Mouse (Mus musculus) hindbrain, embryonic 14.5 days (tissue): ENCODE results near the gene Ttc7b. TPM values are rescaled to one million over a fixed set of nuclear protein-coding genes. Genes with fewer than 3 reads are reported as not detected.
A peak's percentile ranks its signal among the peaks of the same experiment; 100 is the strongest.

Experiments used
- ATAC-seq: fragments of 200-750 bp; cut with Nextera tagmentation; 2 replicates; pipeline ENCODE4 v1.8.0; 2017; ENCODE audit warnings: moderate number of reproducible peaks, mild to moderate bottlenecking, moderate TSS enrichment, moderate library complexity; ENCODE audit not compliant: low FRiP score
- DNase-seq: peaks from one replicate; pipeline ENCODE4 v3.0.0-alpha.2; 2015; ENCODE audit warnings: low spot score
- H3K27ac ChIP-seq: fragments of 300-500 bp; sonication (generic); 2 replicates; pipeline ENCODE4 v1.5.1; 2014; ENCODE audit warnings: mild to moderate bottlenecking, moderate library complexity
- H3K27me3 ChIP-seq: fragments of 300-500 bp; sonication (generic); 2 replicates; pipeline ENCODE4 v1.6.1; 2014; ENCODE audit warnings: mild to moderate bottlenecking, low read length, mixed read lengths; ENCODE audit not compliant: control insufficient read depth, insufficient read depth
- H3K36me3 ChIP-seq: fragments of 300-500 bp; sonication (generic); replicated peaks from 2 replicates; pipeline ENCODE4 v1.6.1; 2014; ENCODE audit not compliant: control insufficient read depth, insufficient read depth
- H3K4me1 ChIP-seq: fragments of 300-500 bp; sonication (generic); replicated peaks from 2 replicates; pipeline ENCODE4 v1.6.1; 2014; ENCODE audit warnings: antibody characterized with exemption, low read length, mixed read lengths; ENCODE audit not compliant: control insufficient read depth, insufficient read depth
- H3K4me2 ChIP-seq: fragments of 300-500 bp; sonication (generic); replicated peaks from 2 replicates; pipeline ENCODE4 v1.6.1; 2014; ENCODE audit warnings: mild to moderate bottlenecking, moderate library complexity
- H3K4me3 ChIP-seq: fragments of 300-500 bp; sonication (generic); replicated peaks from 2 replicates; pipeline ENCODE4 v1.5.1; 2014; ENCODE audit warnings: mild to moderate bottlenecking, low read length
- H3K9ac ChIP-seq: fragments of 300-500 bp; sonication (generic); 2 replicates; pipeline ENCODE4 v1.6.1; 2014
- H3K9me3 ChIP-seq: fragments of 300-500 bp; sonication (generic); 2 replicates; pipeline ENCODE4 v1.6.1; 2016; ENCODE audit warnings: low read length; ENCODE audit not compliant: control insufficient read depth
- WGBS: fragments of 180-500 bp; shearing (Covaris S2); extraction: QIAGEN DNeasy Blood & Tissue Kit; methylation state at CpG from one replicate; pipeline ENCODE4 v1.1.7; 2014; 5-methylcytosine and 5-hydroxymethylcytosine counted together
- polyA plus RNA-seq: library from polyadenylated mRNA; unstranded; fragments of >200 nt; fragmentation: Nextera tagmentation; extraction: Ambion mirVana; gene quantifications from 2 replicates; pipeline ENCODE4 v1.2.1, GENCODE M21; 2014

Gene Ttc7b
- polyA plus RNA-seq, 1 experiment from 2014 or later, result 12.4 TPM

DNA sequence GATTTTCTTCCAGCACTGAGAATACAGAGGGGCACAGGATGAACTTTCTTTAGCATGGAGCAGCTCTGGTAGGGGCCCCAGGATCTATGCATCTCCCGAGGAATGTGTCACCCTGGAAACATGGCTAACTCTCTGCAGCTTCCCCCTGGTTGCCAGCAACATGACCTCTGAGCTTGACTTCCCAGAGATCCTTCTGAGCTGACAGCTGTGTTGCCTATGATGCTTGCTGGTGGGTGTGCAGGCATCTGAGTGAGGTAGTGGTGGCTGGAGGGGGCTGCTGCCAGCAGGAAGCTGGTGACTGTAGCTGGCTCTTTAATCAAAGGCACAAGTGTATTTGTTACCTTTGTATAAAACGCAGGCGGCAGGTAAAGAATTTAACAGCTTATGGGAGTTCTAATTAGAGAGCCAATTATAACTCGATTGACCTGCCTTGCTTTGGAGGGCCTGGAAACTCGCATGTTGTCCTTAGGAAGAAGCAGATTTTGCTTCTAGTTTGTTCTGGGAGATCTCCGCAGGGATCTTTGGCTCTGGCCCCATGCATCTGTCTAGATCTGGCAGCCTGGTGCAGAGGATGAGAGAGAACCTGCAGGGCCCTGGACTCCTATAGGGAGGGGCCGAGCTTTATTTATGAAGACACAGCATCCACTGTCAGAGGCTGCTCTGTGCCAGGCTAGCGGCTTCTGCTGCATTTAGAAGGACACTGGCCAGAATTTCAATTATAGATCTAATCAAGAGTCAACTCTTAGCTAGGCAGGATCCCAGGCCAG, 205.3 kb downstream of the Ttc7b start:
- peaks cover 52% of the 10 kb centered on the region for H3K4me1 ChIP-seq
- no peak overlapping the region for H3K4me2 ChIP-seq
- peak overlapping the region; percentile 76 for H3K27ac ChIP-seq
- no peaks in the 10 kb centered on the region for H3K27me3 ChIP-seq
- H3K9me3 ChIP-seq, result no peaks in the 10 kb centered on the region
- ATAC-seq, result peak; percentile 62
- no peak overlapping the region for H3K4me3 ChIP-seq
- WGBS, result 43% methylated on average over 8 of the region's 8 CpGs
- no peak overlapping the region for H3K9ac ChIP-seq
- peaks cover 16% of the 10 kb centered on the region for H3K36me3 ChIP-seq
- peak; percentile 48 for DNase-seq

DNA sequence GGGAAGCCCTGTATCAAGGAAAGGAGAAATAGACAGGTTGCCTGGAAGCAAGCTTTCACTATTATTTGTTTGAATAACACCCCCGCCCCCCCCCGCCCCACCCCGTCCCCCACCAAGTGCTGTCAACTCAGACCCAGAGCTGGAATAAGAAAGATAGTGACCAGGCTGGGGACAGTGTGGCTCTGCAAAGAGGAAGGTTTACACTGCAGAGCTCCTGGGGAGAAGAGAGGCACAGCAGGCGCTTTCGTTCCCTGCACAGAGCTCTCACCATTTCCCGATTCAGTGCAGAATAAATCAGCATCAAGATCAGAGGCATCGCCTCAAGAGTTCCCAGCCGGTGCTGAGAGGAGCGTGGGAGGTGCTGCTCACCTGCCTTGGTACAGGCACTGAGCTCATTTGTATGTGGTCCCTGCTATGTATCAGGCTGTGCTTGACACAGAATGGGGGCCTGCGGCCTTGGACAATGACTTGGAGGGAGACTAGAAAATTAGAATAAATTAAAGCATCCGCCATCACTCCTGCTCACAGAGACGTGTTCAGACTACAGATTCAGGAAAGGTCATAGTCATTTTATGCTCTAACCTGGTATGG, 206.7 kb downstream of the Ttc7b start:
- Histone ChIP-seq H3K9ac (peak overlapping the region; percentile 28; the same call in 1 of the 2 replicates), H3K4me3 (no peak overlapping the region), H3K9me3 (no peaks in the 10 kb centered on the region), H3K27me3 (no peaks in the 10 kb centered on the region), H3K4me2 (no peak overlapping the region), H3K27ac (peak overlapping the region; percentile 76), H3K36me3 (peaks cover 2% of the 10 kb centered on the region; the same call in 1 of the 2 replicates), H3K4me1 (peaks cover 65% of the 10 kb centered on the region)
- 24% methylated on average over 12 of the region's 12 CpGs for WGBS
- peak; percentile 29; the same call in 1 of the 2 replicates for ATAC-seq
- DNase-seq, result no peak

GRCm38 (mm10) chr12:100313209-100313608, 207.4 kb downstream of the Ttc7b start:
- 50% methylated on average over 6 of the region's 6 CpGs for WGBS
- Histone ChIP-seq H3K4me3 (no peak overlapping the region), H3K9me3 (no peaks in the 10 kb centered on the region), H3K36me3 (no peaks in the 10 kb centered on the region), H3K4me1 (peaks cover 68% of the 10 kb centered on the region), H3K4me2 (no peak overlapping the region), H3K27me3 (no peaks in the 10 kb centered on the region), H3K9ac (0 out of 2 replicates have a peak overlapping the region, but pooled peaks have one; percentile 29), H3K27ac (peak overlapping the region; percentile 76)
- ATAC-seq (no peak), DNase-seq (no peak)

GRCm38 (mm10) chr12:100310471-100311392, 209.9 kb downstream of the Ttc7b start:
- Histone ChIP-seq H3K4me1 (peaks cover 70% of the 10 kb centered on the region), H3K9me3 (no peaks in the 10 kb centered on the region), H3K27me3 (no peaks in the 10 kb centered on the region), H3K36me3 (no peaks in the 10 kb centered on the region), H3K4me3 (no peak overlapping the region), H3K9ac (peak overlapping the region; percentile 10; the same call in 1 of the 2 replicates), H3K27ac (peak overlapping the region; percentile 5; the same call in 1 of the 2 replicates), H3K4me2 (no peak overlapping the region)
- DNase-seq (no peak), ATAC-seq (no peak)
- 58% methylated on average over 6 of the region's 6 CpGs for WGBS

GRCm38 (mm10) chr12:100309201-100309600, 211.4 kb downstream of the Ttc7b start:
- Histone ChIP-seq H3K36me3 (no peaks in the 10 kb centered on the region), H3K27me3 (no peaks in the 10 kb centered on the region), H3K9me3 (no peaks in the 10 kb centered on the region), H3K4me3 (no peak overlapping the region), H3K9ac (no peak overlapping the region), H3K4me2 (no peak overlapping the region), H3K4me1 (peaks cover 54% of the 10 kb centered on the region), H3K27ac (no peak overlapping the region; the same call in 1 of the 2 replicates)
- DNase-seq (no peak), ATAC-seq (no peak)
- WGBS, result 54% methylated on average over 4 of the region's 4 CpGs

GRCm38 (mm10) chr12:100307501-100308260, 212.9 kb downstream of the Ttc7b start:
- peak overlapping the region; percentile 26; the same call in 1 of the 2 replicates for H3K9ac ChIP-seq
- H3K27me3 ChIP-seq, result no peaks in the 10 kb centered on the region
- H3K4me1 ChIP-seq, result peaks cover 39% of the 10 kb centered on the region
- peak; percentile 28; the same call in 1 of the 2 replicates for ATAC-seq
- H3K27ac ChIP-seq, result peak overlapping the region; percentile 78
- no peak for DNase-seq
- H3K4me2 ChIP-seq, result no peak overlapping the region
- H3K36me3 ChIP-seq, result no peaks in the 10 kb centered on the region
- WGBS, result 26% methylated on average over 8 of the region's 8 CpGs
- no peaks in the 10 kb centered on the region for H3K9me3 ChIP-seq
- H3K4me3 ChIP-seq, result no peak overlapping the region

- 65% methylated on average over 1 of the region's 1 CpGs for WGBS
- Histone ChIP-seq H3K9ac (no peak overlapping the region), H3K27ac (no peak overlapping the region), H3K4me1 (peaks cover 34% of the 10 kb centered on the region), H3K4me3 (no peak overlapping the region), H3K9me3 (no peaks in the 10 kb centered on the region), H3K36me3 (no peaks in the 10 kb centered on the region), H3K4me2 (no peak overlapping the region), H3K27me3 (no peaks in the 10 kb centered on the region)
- DNase-seq, result no peak
- no peak for ATAC-seq
Measured at GRCm38 (mm10) chr12:100306336-100306735, 214.3 kb downstream of the Ttc7b start.

DNA sequence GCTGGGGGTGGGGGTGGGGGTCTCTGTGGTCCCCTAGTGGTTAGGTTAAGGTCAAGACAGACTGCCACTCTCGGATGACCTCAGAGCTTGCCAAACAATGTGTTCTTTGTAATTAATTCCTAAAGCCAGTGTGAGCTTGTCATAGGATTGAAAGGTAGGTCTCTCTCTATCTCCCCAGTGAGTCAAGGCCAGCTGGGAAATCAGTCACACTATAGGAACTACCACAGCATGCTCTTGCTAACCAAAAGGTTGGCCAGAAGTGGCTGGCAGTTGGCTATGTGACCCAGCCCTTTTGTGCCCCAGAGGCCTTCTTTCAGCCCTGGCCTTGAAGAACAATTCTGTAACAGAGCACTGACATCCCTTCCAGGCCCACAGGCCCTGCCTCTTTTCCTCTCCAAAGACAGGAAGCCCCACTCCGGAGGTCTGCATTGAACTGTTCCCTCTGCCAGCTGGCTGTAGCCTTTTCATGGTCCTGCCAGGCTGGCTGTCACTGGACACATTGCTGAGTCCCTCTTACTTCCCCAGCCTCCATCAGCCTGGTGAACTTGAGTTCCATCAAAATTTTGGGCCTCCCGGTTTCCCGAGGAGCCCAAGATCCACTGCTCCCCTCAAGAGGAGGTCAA, 215.5 kb downstream of the Ttc7b start:
- H3K4me3 ChIP-seq, result no peak overlapping the region
- H3K9ac ChIP-seq, result no peak overlapping the region
- H3K36me3 ChIP-seq, result peaks cover 4% of the 10 kb centered on the region; the same call in 1 of the 2 replicates
- H3K9me3 ChIP-seq, result no peaks in the 10 kb centered on the region
- peaks cover 22% of the 10 kb centered on the region for H3K4me1 ChIP-seq
- DNase-seq, result no peak
- ATAC-seq, result no peak
- 44% methylated on average over 4 of the region's 4 CpGs for WGBS
- H3K27me3 ChIP-seq, result no peaks in the 10 kb centered on the region
- no peak overlapping the region for H3K4me2 ChIP-seq
- peak overlapping the region; percentile 29; the same call in 1 of the 2 replicates for H3K27ac ChIP-seq
